ENCODE assay signal across 16 mouse cellular contexts in genomic region chr2:143243741-143244140, GRCm38 (mm10).
DNase-seq lines count a peak whose midpoint lies in the region; ATAC-seq lines count a peak whose summit lies in the region.
"Had no signal": no experiment of that assay in that cellular context is flagged by ENCODE, and none has a peak within 500 bp of the region (broad histone marks: within the 10 kb centered on the region; RNA-seq: fewer than 3 reads in every experiment).

No protein-coding gene starts in this region.

- peak; percentile 60 for ATAC-seq in frontal cortex, adult (ENCODE audit: low TSS enrichment)
- ATAC-seq: forebrain, embryonic 13.5 days; forebrain, embryonic 15.5 days had no signal

- no peak for DNase-seq in frontal cortex, postnatal 25 days (ENCODE audit: low spot score in 2 of 2)
- DNase-seq in brain, adult 2 months (ENCODE audit: low read depth, low spot score): peak; percentile 65
- DNase-seq in telencephalon, adult 2 months (ENCODE audit: low read depth, low spot score): peak; percentile 42
- no peak for DNase-seq in cerebellum, postnatal 36 days
- DNase-seq: adrenal gland, adult 2 months; adrenal gland, postnatal 10 days; adrenal gland, postnatal 25 days; cerebellum, adult 11-12 months; cerebellum, adult 2 months; cerebellum, adult 9-10 months; cerebellum, postnatal 10 days; cerebellum, postnatal 25 days; embryo, embryonic 11 days had no signal

Comparison
In these comparisons a context has a peak if more than half of its experiments do, and no peak if none do; other contexts are left out.
1. DNase-seq: peak in brain, adult 2 months (single experiment) and telencephalon, adult 2 months (single experiment); none in frontal cortex, postnatal 25 days (0 of 2) and cerebellum, postnatal 36 days (0 of 2).